Mouse (Mus musculus): ENCODE measurements around the gene B3gnt3. TPM values are rescaled to one million over a fixed set of nuclear protein-coding genes. Genes with fewer than 3 reads are reported as not detected.

Gene B3gnt3
- polyA plus RNA-seq, 1 experiment from 2014 or later: 0.64 TPM

DNA sequence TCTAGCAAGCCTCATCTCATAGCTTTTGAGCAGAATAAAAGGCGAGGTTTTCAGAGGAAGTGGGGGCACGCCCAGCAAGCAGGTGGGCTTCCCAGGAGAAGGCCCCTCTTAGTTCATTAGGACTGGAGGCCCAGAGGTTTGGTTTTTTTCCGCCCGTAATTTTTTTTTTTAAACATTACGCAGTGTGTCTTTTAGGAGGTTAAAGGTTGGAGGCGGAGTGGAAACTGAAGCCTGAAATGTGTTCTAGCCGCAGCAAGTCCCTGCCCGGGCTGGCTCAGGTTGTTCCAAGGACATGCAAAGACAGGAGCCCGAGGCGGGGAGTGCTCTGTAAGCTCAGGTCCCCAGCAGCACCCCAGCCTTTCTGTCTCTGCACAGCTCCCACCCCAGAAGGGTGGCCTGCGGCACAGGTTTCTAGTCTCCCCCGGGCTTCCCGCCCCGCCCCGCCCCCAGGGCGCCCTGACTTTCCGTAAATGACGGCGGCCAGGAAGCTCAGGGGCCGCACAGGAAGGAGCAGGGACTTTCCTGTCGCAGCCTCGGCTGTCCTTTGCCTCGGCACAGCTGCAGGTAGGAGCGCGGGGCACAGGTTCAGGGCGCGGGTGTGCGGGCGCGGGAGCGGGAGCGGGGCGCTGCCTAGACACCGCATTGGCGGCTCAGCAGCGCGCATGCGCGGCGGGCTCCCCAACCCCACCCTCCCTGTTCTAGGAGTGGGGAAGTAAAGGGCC is 25.4 kb downstream of the B3gnt3 start, which contains the start of gene Jak3:
Gene Jak3 (plus strand): TSS at position 277 of the 722 bp plus-strand sequence.
- no peak for ATAC-seq (ENCODE audit: insufficient number of reproducible peaks, insufficient read depth, low FRiP score, low TSS enrichment)
- WGBS: 2% methylated on average over 40 of the region's 40 CpGs
- peak within 1 kb of the TSS; percentile 69; the same call in 1 of the 2 replicates for H3K27ac ChIP-seq

DNA sequence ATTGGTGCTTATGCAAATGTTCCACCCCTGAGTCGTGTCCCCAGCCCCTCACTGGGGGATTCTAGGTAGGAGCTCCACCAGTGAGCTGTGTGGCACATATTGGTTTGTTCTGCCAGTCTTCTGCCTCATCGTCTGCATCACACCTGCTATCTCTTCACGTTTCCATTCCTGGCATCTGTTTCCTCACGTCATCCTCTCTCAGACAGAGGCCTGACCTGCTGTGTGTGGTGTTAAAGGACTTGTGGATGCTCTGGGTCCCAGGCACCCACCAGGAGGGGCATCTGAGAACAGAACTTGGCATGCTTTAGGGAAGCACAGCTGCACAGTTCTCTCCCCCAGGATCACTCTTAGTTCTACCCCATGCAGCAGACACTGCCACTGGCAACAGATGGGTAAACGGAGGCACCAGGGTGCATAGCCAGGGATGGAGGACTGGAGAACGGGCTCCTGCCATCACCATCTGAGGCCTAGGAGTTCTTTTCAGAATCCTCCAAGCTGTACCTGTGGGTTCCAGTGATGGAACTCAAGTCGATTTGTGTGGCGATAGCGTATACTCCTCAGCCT is 26.1 kb downstream of the B3gnt3 start:
- no peaks in the 10 kb centered on the region for H3K36me3 ChIP-seq
- peaks cover 61% of the 10 kb centered on the region for H3K27me3 ChIP-seq
- H3K4me3 ChIP-seq: no peak overlapping the region
- peak overlapping the region; percentile 92 for H3K4me2 ChIP-seq (replicated peaks)
- no peak overlapping the region for H3K27ac ChIP-seq
- H3K9me3 ChIP-seq: no peaks in the 10 kb centered on the region
- no peak overlapping the region for H3K9ac ChIP-seq
- WGBS: 32% methylated on average over 9 of the region's 9 CpGs
- peaks cover 15% of the 10 kb centered on the region for H3K4me1 ChIP-seq
- no peak for ATAC-seq (ENCODE audit: insufficient number of reproducible peaks, insufficient read depth, low FRiP score, low TSS enrichment)

More for the DNA sequence above, 25.4 kb downstream of the B3gnt3 start, which contains the start of gene Jak3:
- H3K4me3 ChIP-seq: peak within 1 kb of the TSS; percentile 70
- H3K27me3 ChIP-seq: peaks cover 61% of the 10 kb centered on the region
- no peaks in the 10 kb centered on the region for H3K9me3 ChIP-seq
- peaks cover 14% of the 10 kb centered on the region for H3K4me1 ChIP-seq
- H3K9ac ChIP-seq: peak within 1 kb of the TSS; percentile 73
- H3K4me2 ChIP-seq (replicated peaks): peak within 1 kb of the TSS; percentile 92
- no peaks in the 10 kb centered on the region for H3K36me3 ChIP-seq

DNA sequence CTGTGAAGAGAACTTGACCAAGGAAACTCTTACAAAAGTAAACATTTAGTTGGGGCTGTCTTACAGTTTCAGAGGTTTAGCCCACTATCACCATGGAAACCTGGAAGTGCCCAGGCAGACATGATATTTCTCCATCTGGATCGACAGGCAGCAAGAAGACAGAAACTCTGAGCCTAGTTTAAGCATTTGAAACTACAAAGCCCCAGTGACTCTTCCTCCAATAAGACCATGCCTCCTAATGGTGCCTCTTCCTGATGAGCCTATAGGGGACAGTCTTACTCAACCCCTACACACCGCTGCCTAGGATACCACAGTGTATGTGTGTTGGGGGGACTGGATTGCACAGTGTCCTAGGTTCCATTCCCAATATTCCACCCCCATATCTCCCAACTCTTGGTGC is 27.5 kb downstream of the B3gnt3 start:
- H3K4me2 ChIP-seq (replicated peaks): no peak overlapping the region
- H3K4me3 ChIP-seq: no peak overlapping the region
- H3K27ac ChIP-seq: no peak overlapping the region
- H3K9ac ChIP-seq: no peak overlapping the region
- H3K9me3 ChIP-seq: no peaks in the 10 kb centered on the region
- no peaks in the 10 kb centered on the region for H3K36me3 ChIP-seq
- ATAC-seq (ENCODE audit: insufficient number of reproducible peaks, insufficient read depth, low FRiP score, low TSS enrichment): no peak
- H3K4me1 ChIP-seq: peaks cover 15% of the 10 kb centered on the region
- 82% methylated on average over 2 of the region's 2 CpGs for WGBS
- peaks cover 56% of the 10 kb centered on the region for H3K27me3 ChIP-seq

DNA sequence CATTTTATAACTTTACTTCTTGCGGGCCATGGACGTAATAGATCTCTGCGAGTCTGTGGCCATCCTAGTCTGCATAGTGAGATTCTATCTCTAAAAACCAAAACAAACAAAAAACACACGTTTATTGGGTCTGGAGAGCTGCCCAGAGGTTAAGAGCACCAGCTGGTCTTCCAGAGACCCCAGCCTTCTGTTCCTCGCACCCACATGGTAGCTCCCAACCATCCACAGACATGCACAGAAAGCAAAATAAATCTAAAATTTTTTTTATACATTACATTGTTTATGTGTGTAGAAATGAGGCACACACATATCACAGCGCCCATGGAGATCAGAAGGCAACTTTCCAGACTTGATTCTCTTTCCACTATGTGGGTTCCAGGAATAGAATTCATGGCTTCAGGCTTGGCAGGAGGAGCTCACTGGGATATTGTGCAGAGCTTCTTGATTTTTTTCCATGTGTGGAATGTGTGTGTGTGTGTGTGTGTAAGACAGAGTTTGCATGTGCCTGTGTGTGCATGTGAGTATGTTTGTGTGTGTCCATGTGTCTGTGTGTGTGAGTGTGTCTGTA is 29.3 kb downstream of the B3gnt3 start:
- 58% methylated on average over 6 of the region's 6 CpGs for WGBS
- Histone ChIP-seq H3K9ac (peak overlapping the region; percentile 41; the same call in 1 of the 2 replicates), H3K27me3 (peaks cover 56% of the 10 kb centered on the region), H3K4me1 (peaks cover 23% of the 10 kb centered on the region), H3K4me3 (peak overlapping the region; percentile 39; the same call in 1 of the 2 replicates), H3K4me2 (replicated peaks) (peak overlapping the region; percentile 85), H3K36me3 (no peaks in the 10 kb centered on the region), H3K9me3 (no peaks in the 10 kb centered on the region), H3K27ac (no peak overlapping the region)
- no peak for ATAC-seq (ENCODE audit: insufficient number of reproducible peaks, insufficient read depth, low FRiP score, low TSS enrichment)

DNA sequence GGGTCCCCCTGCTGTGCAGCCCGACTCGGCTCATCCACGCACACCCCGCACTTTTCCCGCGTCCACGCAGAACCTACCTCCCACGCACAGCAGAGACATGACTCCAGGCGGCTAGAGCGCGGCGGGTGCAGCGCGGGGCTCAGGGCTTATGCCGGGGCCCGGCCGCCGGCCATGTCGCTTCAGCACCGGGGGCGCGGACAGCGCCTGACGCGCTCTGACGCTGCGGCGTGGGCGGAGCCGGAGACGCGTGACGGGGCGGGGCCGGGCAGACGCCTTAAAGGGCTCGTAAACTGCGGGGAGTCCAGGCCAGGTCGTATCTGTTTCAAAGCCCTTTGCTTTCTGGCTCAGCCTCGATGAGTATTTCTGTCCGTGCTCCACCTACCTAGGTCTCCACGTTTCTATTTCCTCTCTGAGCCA is 30.0 kb downstream of the B3gnt3 start, which contains the start of gene Unc13a:
Gene Unc13a (minus strand): TSS at position 209 of the 417 bp plus-strand sequence.
- H3K4me1 ChIP-seq: peaks cover 23% of the 10 kb centered on the region

DNA sequence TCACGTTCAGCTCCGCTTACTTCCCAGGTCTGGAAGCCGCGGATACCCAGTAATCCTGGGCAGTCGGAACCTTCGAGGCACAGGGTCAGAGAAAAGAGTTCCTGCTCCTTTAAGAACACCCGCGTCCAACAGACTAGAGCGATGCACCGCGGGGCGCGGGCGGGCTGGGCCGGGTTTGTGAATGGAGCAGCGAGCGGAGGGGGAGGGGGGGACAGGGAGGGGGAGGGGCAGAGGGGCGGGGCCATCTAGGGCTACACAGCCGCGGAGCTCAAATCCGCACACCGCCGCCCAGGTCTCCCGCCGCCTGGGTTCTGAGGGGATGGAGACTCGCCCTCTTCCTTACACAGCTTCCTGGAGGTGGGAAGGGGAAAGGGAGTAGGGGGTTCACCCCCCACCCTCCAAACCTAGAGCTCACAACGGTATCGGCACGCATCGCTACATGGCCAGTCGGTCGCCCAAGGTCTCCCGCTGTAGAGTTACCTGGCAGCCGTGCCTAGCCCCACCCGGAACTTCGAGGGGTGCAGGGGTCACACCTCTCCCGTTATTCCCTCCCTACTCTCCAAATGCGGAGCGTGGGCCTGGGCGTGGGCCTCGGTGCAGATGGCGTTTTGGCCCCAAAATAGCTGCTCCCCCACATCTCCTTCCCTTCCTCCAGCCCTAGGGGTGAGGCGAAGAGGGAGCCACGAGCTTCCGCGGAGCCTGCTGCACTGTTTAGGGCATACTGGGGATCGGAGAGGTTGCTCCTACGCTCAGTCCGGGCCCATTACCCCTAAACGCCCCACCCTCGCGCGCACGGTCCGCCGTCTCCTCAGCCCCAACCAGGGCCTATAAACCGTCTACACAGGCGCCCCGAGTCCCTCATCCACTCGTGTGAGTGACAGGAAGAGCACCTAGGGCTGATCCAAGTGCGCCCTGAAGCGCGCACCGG is 30.7 kb downstream of the B3gnt3 start:
- no peaks in the 10 kb centered on the region for H3K9me3 ChIP-seq
- no peaks in the 10 kb centered on the region for H3K36me3 ChIP-seq
- ATAC-seq (ENCODE audit: insufficient number of reproducible peaks, insufficient read depth, low FRiP score, low TSS enrichment): peak; percentile 62
- H3K4me3 ChIP-seq: peak overlapping the region; percentile 39
- H3K9ac ChIP-seq: peak overlapping the region; percentile 53
- H3K27ac ChIP-seq: no peak overlapping the region
- peaks cover 23% of the 10 kb centered on the region for H3K4me1 ChIP-seq
- H3K27me3 ChIP-seq: peaks cover 56% of the 10 kb centered on the region
- peak overlapping the region; percentile 85 for H3K4me2 ChIP-seq (replicated peaks)
- WGBS: under 1% methylated on average over 52 of the region's 64 CpGs

More for the DNA sequence above, 30.0 kb downstream of the B3gnt3 start, which contains the start of gene Unc13a:
- under 1% methylated on average over 42 of the region's 42 CpGs for WGBS
- ATAC-seq (ENCODE audit: insufficient number of reproducible peaks, insufficient read depth, low FRiP score, low TSS enrichment): peak; percentile 47
- Histone ChIP-seq H3K36me3 (no peaks in the 10 kb centered on the region), H3K9ac (peak within 1 kb of the TSS; percentile 53), H3K27me3 (peaks cover 56% of the 10 kb centered on the region), H3K4me3 (peak within 1 kb of the TSS; percentile 39), H3K4me2 (replicated peaks) (peak within 1 kb of the TSS; percentile 85), H3K9me3 (no peaks in the 10 kb centered on the region), H3K27ac (no peak within 1 kb of the TSS)

DNA sequence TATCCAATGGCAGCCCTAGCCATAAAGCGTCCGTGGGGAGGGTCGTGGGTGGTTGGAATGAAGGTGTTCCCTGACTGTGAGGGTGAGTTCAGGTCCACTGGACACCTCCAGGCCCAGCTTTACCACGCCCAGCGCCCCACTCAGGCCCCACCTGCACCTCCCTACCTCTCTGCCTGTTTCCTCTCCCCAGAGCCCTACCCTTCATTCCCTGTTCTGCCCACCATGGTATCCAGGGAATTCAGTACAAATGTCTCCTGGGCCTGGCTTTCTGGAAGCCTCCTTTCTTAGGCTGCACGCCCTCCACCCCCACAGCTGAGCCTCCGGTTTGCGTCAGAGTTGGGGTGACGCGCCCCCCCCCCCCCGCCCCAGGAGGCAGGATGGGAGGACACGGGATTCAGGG is 31.4 kb downstream of the B3gnt3 start:
- Histone ChIP-seq H3K4me3 (peak overlapping the region; percentile 39), H3K36me3 (no peaks in the 10 kb centered on the region), H3K9me3 (no peaks in the 10 kb centered on the region), H3K4me2 (replicated peaks) (peak overlapping the region; percentile 85), H3K9ac (peak overlapping the region; percentile 53), H3K27ac (no peak overlapping the region), H3K27me3 (peaks cover 49% of the 10 kb centered on the region), H3K4me1 (peaks cover 23% of the 10 kb centered on the region)
- ATAC-seq (ENCODE audit: insufficient number of reproducible peaks, insufficient read depth, low FRiP score, low TSS enrichment): 0 out of 2 replicates have a peak, but pooled peaks have one; percentile 5
- WGBS: 8% methylated on average over 11 of the region's 12 CpGs

DNA sequence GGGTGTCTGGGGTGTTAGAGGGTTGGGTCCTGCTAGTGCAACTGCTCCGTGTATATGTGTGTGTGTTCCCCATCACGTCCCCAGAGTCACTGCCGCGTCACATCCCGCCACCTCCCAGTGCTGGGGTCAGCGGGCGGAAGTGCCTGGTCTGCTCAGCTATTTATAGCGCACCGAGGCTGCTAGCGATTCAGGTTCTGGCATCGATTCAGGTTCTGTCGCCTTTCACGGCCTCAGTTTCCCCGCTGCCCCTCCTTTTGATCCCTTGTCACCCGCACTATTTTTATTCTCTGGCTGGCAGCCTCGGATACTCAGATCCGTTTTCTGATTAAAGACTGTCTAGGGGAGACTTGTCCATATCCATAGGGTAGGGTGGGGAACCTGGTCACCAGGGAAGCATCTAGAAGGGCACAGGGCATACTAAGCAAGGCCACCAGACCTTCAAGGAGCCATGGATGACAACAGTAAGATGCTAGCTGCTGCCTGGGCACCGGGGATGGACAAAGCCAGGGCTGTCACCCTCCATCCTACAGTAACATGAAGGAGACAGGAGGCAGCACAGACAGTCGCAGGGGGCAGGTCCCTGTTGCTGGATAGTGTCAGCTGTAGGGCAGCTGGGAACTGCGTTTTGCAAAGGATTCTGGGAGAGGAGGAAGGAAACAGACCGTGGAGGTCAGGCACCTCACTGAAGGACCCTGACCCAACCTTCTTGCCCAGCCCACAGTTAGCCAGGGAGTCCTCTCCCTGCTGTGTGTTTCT is 33.2 kb downstream of the B3gnt3 start:
- Histone ChIP-seq H3K9me3 (no peaks in the 10 kb centered on the region), H3K36me3 (no peaks in the 10 kb centered on the region), H3K4me3 (no peak overlapping the region), H3K27me3 (peaks cover 47% of the 10 kb centered on the region), H3K27ac (no peak overlapping the region), H3K9ac (0 out of 2 replicates have a peak overlapping the region, but pooled peaks have one; percentile 17), H3K4me2 (replicated peaks) (peak overlapping the region; percentile 28; the same call in 1 of the 2 replicates), H3K4me1 (peaks cover 23% of the 10 kb centered on the region)
- 3% methylated on average over 21 of the region's 21 CpGs for WGBS
- no peak for ATAC-seq (ENCODE audit: insufficient number of reproducible peaks, insufficient read depth, low FRiP score, low TSS enrichment)

DNA sequence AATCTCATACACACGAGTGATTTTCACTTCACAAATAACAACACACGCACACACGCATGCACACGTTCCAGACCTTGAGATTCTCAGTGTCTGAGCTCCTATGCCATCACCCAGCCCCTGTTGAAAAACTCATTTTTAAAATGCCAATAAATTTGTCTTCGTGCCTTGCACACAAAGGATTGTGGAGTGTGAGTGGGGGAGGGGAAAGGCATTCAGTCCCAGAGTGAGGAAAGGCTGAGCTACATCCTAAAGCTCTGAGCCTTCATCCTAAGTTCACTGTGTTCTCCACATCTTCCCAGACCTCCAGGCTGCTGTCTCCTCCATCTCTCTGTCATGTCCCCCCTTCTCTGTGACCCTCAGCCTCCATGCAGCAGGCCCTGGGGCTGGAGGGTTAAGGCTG is 34.3 kb downstream of the B3gnt3 start:
- WGBS: 54% methylated on average over 5 of the region's 5 CpGs
- Histone ChIP-seq H3K27ac (no peak overlapping the region), H3K4me1 (peaks cover 23% of the 10 kb centered on the region), H3K9me3 (no peaks in the 10 kb centered on the region), H3K4me3 (no peak overlapping the region), H3K9ac (no peak overlapping the region), H3K27me3 (peaks cover 54% of the 10 kb centered on the region), H3K4me2 (replicated peaks) (no peak overlapping the region), H3K36me3 (no peaks in the 10 kb centered on the region)
- ATAC-seq (ENCODE audit: insufficient number of reproducible peaks, insufficient read depth, low FRiP score, low TSS enrichment): no peak

DNA sequence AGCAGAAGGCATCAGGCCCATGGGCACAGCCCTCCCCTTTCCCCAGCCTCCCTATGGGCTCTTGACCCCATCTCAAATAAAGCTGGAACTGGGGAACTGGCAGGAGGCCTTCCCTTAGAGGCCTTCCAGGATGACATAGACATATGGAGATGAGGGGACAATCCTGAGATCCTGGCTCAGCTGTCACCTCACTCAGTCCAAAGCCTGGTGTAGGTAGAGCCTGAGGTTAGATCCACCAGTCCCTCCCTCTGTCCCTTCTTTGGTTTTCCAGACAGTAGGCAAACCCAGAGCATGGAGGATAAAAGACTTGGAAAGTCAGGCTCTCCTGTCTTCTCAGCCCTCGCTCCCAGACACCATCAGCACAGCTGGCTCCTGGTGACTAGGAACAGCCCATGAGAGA is 34.7 kb downstream of the B3gnt3 start:
- WGBS: 35% methylated on average over 1 of the region's 1 CpGs
- no peak overlapping the region for H3K27ac ChIP-seq
- peaks cover 23% of the 10 kb centered on the region for H3K4me1 ChIP-seq
- H3K4me2 ChIP-seq (replicated peaks): no peak overlapping the region
- H3K36me3 ChIP-seq: no peaks in the 10 kb centered on the region
- no peak overlapping the region for H3K4me3 ChIP-seq
- no peak overlapping the region for H3K9ac ChIP-seq
- ATAC-seq (ENCODE audit: insufficient number of reproducible peaks, insufficient read depth, low FRiP score, low TSS enrichment): no peak
- peaks cover 58% of the 10 kb centered on the region for H3K27me3 ChIP-seq
- no peaks in the 10 kb centered on the region for H3K9me3 ChIP-seq

All from embryonic facial prominence, embryonic 12.5 days (tissue).